Mouse (Mus musculus): Measurements from ENCODE around the gene Nek8. TPM values are rescaled to one million over a fixed set of nuclear protein-coding genes. Genes with fewer than 3 reads are reported as not detected.

Gene Nek8
- polyA plus RNA-seq, 1 experiment from 2014 or later, result 12.7 TPM

Small RNA genes within 50 kb of the gene (microRNA-seq; reads per million reads assigned to microRNA genes)
- not detected for gene Mir7653

Other genes starting within 250 kb of the Nek8 start
- gene Sez6, start 245.9 kb downstream of the Nek8 start, polyA plus RNA-seq (2015; fragmentation: Nextera tagmentation; extraction: Ambion mirVana), result 0.09 and 0.20 TPM in 2 replicates
- 8.6 and 9.9 TPM in 2 replicates for gene Phf12, start 193.9 kb downstream of the Nek8 start, polyA plus RNA-seq (2015; fragmentation: Nextera tagmentation; extraction: Ambion mirVana)
- 13.2 and 14.1 TPM in 2 replicates for gene Dhrs13, start 144.4 kb downstream of the Nek8 start, polyA plus RNA-seq (2015; fragmentation: Nextera tagmentation; extraction: Ambion mirVana)
- gene Flot2, start 138.7 kb downstream of the Nek8 start, polyA plus RNA-seq (2015; fragmentation: Nextera tagmentation; extraction: Ambion mirVana), result 71.8 and 83.9 TPM in 2 replicates
- 23.6 and 24.3 TPM in 2 replicates for gene Eral1, start 96.3 kb downstream of the Nek8 start, polyA plus RNA-seq (2015; fragmentation: Nextera tagmentation; extraction: Ambion mirVana)
- gene Fam222b, start 82.0 kb downstream of the Nek8 start, polyA plus RNA-seq (2015; fragmentation: Nextera tagmentation; extraction: Ambion mirVana), result 16.5 and 17.7 TPM in 2 replicates
- 41.2 and 43.0 TPM in 2 replicates for gene Traf4, start 11.1 kb downstream of the Nek8 start, polyA plus RNA-seq (2015; fragmentation: Nextera tagmentation; extraction: Ambion mirVana)
- 14.3 and 14.7 TPM in 2 replicates for gene Tlcd1, start within 50 bp of the Nek8 start, polyA plus RNA-seq (2015; fragmentation: Nextera tagmentation; extraction: Ambion mirVana)
- gene Rpl23a, start 6.9 kb upstream of the Nek8 start, polyA plus RNA-seq (2015; fragmentation: Nextera tagmentation; extraction: Ambion mirVana), result 833 and 868 TPM in 2 replicates
- 57.5 and 60.9 TPM in 2 replicates for gene Rab34, start 11.8 kb upstream of the Nek8 start, polyA plus RNA-seq (2015; fragmentation: Nextera tagmentation; extraction: Ambion mirVana)
- 2.2 and 2.9 TPM in 2 replicates for gene Proca1, start 16.7 kb upstream of the Nek8 start, polyA plus RNA-seq (2015; fragmentation: Nextera tagmentation; extraction: Ambion mirVana)
- gene Sdf2, start 69.1 kb upstream of the Nek8 start, polyA plus RNA-seq (2015; fragmentation: Nextera tagmentation; extraction: Ambion mirVana), result 54.1 and 60.7 TPM in 2 replicates
- 16.6 and 17.0 TPM in 2 replicates for gene Supt6, start 69.3 kb upstream of the Nek8 start, polyA plus RNA-seq (2015; fragmentation: Nextera tagmentation; extraction: Ambion mirVana)
- gene 2610507B11Rik, start 85.1 kb upstream of the Nek8 start, polyA plus RNA-seq (2015; fragmentation: Nextera tagmentation; extraction: Ambion mirVana), result 56.4 and 59.8 TPM in 2 replicates
- gene BC030499, start 114.2 kb upstream of the Nek8 start, polyA plus RNA-seq (2015; fragmentation: Nextera tagmentation; extraction: Ambion mirVana), result 0.20 and 0.29 TPM in 2 replicates
- 24.5 and 25.5 TPM in 2 replicates for gene Spag5, start 124.9 kb upstream of the Nek8 start, polyA plus RNA-seq (2015; fragmentation: Nextera tagmentation; extraction: Ambion mirVana)
- 22.1 and 22.5 TPM in 2 replicates for gene Aldoc, start 146.3 kb upstream of the Nek8 start, polyA plus RNA-seq (2015; fragmentation: Nextera tagmentation; extraction: Ambion mirVana)
- gene Pigs, start 151.7 kb upstream of the Nek8 start, polyA plus RNA-seq (2015; fragmentation: Nextera tagmentation; extraction: Ambion mirVana), result 65.9 and 66.6 TPM in 2 replicates
- gene Unc119, start 166.8 kb upstream of the Nek8 start, polyA plus RNA-seq (2015; fragmentation: Nextera tagmentation; extraction: Ambion mirVana), result 42.8 and 44.6 TPM in 2 replicates
- 0.04 and 0.44 TPM in 2 replicates for gene Foxn1, start 209.9 kb upstream of the Nek8 start, polyA plus RNA-seq (2015; fragmentation: Nextera tagmentation; extraction: Ambion mirVana)
- not detected in 2 replicates for gene Slc13a2, start 245.5 kb upstream of the Nek8 start, polyA plus RNA-seq (2015; fragmentation: Nextera tagmentation; extraction: Ambion mirVana)

Data from heart, embryonic 13.5 days (tissue).